Mouse (Mus musculus): ENCODE results near the gene A2ml1. TPM values are rescaled to one million over a fixed set of nuclear protein-coding genes. Genes with fewer than 3 reads are reported as not detected.

A2ml1 gene
- total RNA-seq, 2 experiments from 2014 or later = not detected

Other genes starting within 250 kb of the A2ml1 start
- 1 to 10 TPM; 8.0 to 8.3 TPM for gene Tulp3, start 225.8 kb downstream of the A2ml1 start, total RNA-seq (2021)
- 10 to 100 TPM; 10.3 to 12.9 TPM for gene Rhno1, start 218.7 kb downstream of the A2ml1 start, total RNA-seq (2021)
- gene Foxm1, start 218.6 kb downstream of the A2ml1 start, total RNA-seq (2021) = 1 to 10 TPM; 4.1 to 6.3 TPM
- not detected for gene Tex52, start 206.2 kb downstream of the A2ml1 start, total RNA-seq (2021)
- gene Gm44596, start 206.1 kb downstream of the A2ml1 start, total RNA-seq (2021) = not detected
- 1 to 10 TPM; 2.5 to 3.5 TPM for gene Nrip2, start 182.3 kb downstream of the A2ml1 start, total RNA-seq (2021)
- 10 to 100 TPM; 22.3 to 23.2 TPM for gene Itfg2, start 156.7 kb downstream of the A2ml1 start, total RNA-seq (2021)
- 100 to 1,000 TPM; 259 to 278 TPM for gene Fkbp4, start 142.9 kb downstream of the A2ml1 start, total RNA-seq (2021)
- 1 to 10 TPM in 1 of 2 experiments, under 1 TPM in 1; 1.00 to 1.1 TPM for gene Pzp, start 54.9 kb downstream of the A2ml1 start, total RNA-seq (2021)
- gene Klrb1a, start 41.9 kb upstream of the A2ml1 start, total RNA-seq (2021) = not detected
- under 1 TPM; 0.22 to 0.60 TPM for gene Clec2h, start 80.8 kb upstream of the A2ml1 start, total RNA-seq (2021)
- not detected for gene Klrb1, start 141.5 kb upstream of the A2ml1 start, total RNA-seq (2021)
- under 1 TPM in 1 of 2 experiments, not detected in 1; 0.12 TPM for gene Klrb1c, start 207.6 kb upstream of the A2ml1 start, total RNA-seq (2021)
- gene Gm44511, start 244.7 kb upstream of the A2ml1 start, total RNA-seq (2021) = not detected
- under 1 TPM in 1 of 2 experiments, not detected in 1; 0.17 TPM for gene Klrb1b, start 244.7 kb upstream of the A2ml1 start, total RNA-seq (2021)

Data from heart, postnatal 14 days (tissue).